Mouse (Mus musculus) lung, postnatal 0 days (tissue): ENCODE data around the gene Camta2.

ENCODE experiments used
- CTCF ChIP-seq: IDR thresholded peaks from 2 replicates; pipeline ENCODE4 v1.5.1; 2016; ENCODE audit warnings: antibody characterized with exemption, mild to moderate bottlenecking
- EP300 ChIP-seq: IDR thresholded peaks from 2 replicates; pipeline ENCODE4 v1.6.1; 2016; ENCODE audit warnings: antibody characterized with exemption, mild to moderate bottlenecking, control low read depth

- no peak for TF ChIP-seq CTCF
- no peak for TF ChIP-seq EP300
Measured at GRCm38 (mm10) chr11:70706127-70706526, 18.2 kb upstream of the Camta2 start.
